Mouse (Mus musculus) 3T3-L1 (cell line): ENCODE data around the gene Hmgb1.
A peak's percentile ranks its signal among the peaks of the same experiment; 100 is the strongest.

Source experiments
- DNase-seq: peaks from one replicate; pipeline ENCODE4 v3.0.0-alpha.2; 2015; ENCODE audit warnings: low read depth, low spot score

Hmgb1 gene

DNA sequence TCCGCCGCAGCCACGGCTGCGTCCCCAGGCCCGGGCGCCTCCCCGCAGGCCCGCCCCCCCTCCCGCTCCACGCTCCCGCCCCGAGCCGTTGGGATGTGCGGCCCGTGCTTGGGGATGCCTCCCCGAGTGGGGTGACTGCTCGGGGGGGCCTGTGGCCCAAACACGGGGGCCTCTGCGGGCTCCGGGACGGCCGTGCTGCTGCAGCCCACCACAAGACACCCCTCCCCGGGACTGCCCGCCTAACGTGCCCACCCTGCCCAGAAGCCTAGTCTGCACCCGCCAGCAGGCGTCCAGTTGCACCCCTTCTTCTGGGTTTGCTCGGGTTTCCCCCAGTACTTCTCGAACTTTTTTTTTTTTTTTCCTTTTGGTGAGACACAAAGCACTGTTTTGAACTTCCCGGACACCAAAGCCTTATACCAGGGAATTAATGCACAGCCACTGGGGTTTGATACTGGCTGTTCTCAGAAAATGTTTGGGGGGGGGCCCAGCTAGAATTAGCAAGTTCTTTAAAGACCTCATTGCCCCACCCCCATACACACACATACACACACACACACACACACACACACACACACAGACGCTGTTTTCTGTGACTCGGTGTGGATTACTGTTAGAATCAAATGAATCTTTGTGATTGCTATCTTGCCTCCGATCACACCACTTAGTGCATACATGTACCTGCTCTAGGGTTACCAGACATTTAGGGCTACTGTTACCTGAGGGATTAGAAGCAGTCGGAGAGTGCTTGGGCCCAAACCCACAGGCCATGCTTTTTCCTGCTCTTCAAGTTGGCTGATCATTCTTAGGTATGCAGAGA is 130.7 kb downstream of the Hmgb1 start:
- DNase-seq: peak; percentile 52

DNA sequence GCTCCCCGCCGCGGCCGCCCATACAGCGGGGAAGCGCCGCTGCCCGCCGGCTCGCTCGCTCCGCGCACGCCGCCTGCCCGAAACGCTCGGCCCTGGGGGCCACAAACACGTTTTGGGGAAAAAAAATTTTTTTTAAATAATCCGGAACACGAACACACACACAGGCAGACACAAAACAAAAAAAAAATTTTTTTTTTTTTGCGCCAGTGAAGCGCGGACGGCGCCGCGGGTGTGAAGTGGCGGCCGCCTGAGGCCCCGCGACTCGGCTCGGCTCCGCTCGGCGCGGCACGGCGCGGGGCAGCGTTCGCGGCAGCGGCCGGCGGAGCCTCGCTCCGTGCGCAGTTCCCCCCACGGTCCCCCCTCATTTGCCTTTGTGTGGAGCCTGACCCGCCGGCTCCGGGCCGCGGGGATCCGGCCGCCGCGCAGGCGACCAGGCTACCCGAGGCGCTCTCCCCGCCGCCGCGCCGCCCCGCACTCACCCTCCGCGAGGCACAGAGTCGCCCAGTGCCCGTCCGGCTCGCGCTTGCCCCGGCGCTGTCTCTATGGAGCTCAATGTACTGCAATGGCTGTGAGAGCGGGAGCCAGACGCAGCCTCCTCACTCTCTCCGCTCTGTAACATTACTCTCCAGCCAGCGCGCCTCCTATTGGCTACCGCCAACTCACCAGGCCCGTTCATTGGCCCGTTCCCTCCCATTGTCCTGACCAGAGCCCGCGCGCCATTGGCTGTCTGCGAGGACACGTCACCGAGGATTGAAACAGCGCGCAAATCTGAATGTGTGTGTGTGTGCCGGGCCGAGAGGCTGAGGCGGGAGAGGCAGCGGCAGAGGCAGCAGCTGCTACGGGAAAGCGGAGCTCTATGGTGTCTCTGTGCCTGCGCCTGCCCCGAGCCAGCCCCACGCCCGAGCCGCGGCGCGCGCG is 131.6 kb downstream of the Hmgb1 start:
- DNase-seq: peak; percentile 100

DNA sequence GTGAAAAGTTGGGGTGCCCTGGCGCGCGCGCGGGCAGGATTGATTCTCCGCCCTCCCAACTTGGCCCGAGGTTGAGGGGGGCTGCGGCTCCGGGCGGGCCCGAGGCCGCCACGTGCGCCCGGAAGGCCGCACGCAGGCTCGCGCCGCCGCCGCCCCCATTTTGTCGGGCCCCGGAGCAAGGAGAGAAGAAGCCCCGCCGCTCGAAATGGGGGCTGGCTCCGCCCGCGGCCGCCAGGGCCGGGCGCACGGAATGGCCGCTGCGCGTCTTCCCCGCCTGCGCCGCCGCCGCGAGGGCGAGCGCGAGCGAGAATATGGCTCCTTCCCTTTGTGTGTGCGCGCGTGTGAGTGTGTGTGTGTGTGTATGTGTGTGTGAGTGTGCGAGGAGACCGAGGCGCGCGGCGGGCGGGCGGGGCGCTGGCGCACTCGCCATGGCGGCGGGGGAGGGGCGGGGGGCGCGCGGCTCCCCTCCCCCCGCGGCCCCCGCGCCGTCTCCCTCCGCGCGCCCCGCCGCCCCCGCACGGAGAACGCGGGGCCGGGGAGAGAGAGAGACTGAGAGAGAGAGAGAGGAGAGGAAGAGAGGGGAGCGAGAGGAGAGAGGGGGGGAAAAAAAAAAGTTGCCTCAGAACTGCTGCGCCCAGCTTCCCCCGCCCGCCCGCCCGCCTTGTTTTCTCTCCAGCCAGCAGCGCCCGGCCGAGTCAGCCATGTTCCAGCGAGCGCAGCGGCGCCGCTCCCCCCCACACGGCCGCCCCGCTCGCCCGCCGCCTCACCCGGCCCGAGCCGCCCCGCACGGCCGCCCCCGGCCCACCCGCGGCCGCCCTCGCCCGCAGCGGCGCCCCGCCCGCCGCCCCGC is 132.5 kb downstream of the Hmgb1 start:
- DNase-seq: peak; percentile 69

DNA sequence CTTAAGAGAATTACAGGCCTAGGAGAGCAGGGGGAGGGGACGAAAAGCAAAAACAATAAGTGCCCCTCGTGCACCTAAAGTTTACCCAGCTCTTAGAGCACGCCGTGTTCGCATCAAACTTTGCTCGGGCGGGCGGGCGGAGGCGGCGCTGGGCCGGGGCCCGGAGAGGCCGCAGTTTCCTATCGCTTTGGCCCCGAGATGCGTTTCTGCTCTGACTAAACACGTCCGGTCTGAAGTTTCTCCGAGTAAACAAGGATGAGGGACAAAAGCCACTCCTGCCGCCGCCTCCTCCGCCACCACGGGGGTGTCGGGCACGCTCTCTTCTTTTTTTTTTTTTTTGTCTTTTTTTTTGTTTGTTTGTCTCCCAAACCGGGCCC is 133.1 kb downstream of the Hmgb1 start:
- DNase-seq: peak; percentile 69

DNA sequence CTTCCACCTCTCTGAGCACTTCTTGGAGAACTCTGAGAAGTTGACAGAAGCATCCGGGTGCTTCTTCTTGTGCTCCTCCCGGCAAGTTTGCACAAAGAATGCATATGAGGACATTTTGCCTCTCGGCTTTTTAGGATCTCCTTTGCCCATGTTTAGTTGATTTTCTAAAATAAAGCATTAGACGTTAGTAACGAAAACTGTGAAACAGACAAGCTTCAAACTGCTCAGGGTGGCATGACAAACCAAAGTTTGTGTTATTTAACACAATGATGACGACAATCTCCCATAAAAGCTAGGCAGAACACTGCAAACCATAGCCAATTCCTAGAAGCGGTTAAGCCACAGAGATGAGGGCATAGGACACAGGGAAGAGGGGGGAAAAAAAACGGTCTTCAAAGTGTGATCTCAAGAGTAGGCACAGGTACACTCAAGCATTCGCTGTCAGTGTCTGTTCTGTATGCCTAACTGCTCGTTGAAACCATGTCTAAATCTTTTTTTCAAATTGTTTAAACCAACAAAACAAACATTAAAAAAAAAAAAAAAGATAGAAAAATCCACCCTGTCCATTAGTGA is 133.6 kb downstream of the Hmgb1 start:
- DNase-seq: peak; percentile 47

DNA sequence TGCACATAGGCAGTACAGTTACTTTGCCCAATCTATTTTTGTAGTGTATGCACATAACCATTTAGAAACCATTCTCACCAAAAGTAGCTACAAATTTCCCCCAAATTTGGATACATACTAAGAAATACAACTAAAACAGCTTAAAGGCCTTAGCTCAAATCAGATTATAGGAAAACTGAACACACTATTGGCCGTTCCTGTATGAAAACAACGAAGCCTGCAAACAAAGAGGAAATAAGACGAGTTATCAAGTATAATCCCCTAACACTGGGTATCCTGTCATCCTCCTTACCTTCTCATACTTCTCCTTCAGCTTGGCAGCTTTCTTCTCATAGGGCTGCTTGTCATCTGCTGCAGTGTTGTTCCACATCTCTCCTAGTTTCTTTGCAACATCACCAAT is 134.9 kb downstream of the Hmgb1 start:
- DNase-seq: no peak

DNA sequence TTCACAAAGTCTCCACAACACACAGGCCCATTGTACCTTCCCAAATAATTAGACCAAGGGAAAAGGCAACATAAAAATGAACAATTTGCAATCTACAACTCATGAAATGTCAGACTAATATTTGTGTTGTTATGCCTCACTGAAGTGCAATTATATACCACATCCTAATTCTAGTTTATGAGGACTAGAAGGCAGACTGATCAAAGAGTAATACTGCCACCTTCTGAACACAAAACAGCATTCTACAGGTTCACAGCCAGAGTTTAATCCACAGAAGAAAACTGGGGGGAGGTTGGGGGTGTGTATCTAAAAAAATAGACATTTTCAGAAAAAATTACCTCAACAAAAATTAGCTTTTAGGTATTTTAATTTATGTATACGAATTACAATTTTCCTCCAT is 135.3 kb downstream of the Hmgb1 start:
- peak; percentile 63 for DNase-seq

DNA sequence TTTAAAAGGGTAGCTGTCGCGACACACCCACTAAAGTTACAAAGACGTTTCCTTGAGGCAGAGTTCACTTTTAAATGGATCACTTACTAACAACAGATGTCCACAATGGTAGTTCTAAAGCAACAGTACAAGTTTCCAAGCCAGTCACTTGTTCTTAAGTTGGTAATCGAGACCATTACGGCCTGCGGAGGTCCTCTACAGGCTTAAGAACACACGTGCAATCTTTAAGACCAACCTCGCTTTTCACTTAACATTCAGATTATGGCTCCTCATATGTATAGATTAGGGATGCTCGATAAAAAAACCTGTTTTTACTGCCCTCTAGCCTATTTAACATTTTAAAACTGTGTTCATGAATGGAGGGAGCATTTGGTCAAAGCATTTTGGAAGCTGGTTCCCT is 137.6 kb downstream of the Hmgb1 start:
- peak; percentile 25 for DNase-seq

DNA sequence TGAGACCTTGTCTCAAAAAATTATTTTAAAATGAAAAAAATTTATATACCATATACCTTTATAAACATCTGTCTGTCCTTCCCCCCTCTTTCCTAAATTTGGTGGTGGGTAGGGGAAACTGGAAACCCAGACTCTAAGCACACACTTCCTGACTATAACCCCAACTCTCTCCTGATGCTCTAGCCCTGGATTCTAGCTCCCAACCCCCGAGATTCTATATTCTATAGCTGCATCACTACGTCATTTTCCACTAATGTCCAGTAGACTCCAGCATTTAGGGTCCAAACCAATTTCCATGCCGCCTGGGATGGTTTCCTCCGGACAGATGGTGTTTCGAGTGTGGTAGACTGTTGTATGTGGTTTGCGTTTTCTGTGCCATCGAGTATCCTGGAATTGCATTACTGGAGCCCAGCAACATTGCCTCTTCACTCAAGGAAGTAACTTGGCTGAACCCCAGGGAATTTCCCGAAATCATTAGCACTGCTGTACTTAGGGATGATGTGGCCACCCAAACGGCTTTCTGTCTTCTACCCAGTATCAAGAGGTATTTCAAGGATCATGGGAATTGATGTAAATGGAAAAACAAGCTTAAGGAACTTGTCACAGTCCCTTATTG is 138.7 kb downstream of the Hmgb1 start:
- DNase-seq: peak; percentile 45

DNA sequence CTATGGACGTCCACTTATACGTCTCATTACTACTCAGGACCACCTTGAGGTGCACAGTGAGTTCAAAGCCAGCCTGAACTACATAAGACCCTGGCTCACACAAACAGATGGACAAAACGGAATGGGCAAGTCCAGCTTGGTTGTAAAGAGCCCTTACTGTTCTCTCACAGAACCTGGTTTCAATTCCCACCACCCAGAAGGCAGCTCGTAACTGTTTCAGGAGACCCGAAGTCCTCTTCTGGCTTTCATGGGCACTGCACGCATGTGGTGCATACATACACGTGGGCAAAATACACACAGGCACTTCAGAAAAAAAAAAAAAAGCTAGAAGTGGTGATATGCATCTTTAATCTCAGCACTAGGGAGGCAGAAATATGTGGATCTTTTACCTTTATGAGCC is 139.2 kb downstream of the Hmgb1 start:
- DNase-seq: peak; percentile 27

DNA sequence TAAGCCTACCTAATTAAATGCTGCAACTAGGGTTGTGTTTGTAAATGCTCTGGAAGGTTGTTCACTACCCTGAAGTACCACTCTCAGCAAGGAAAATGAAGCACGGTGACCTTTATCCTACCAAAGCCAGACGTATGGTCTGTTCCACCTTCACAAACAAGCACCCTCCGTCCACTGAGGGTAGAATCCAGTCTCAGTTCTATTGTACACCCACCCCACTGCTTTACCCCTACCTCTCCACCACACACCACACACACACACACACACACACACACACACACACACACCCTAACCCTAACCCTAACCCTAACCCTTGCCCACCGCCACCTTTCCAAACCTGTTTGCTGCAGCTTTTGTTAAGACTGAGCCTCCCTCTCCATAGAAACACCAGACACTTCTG is 140.2 kb downstream of the Hmgb1 start:
- no peak for DNase-seq

DNA sequence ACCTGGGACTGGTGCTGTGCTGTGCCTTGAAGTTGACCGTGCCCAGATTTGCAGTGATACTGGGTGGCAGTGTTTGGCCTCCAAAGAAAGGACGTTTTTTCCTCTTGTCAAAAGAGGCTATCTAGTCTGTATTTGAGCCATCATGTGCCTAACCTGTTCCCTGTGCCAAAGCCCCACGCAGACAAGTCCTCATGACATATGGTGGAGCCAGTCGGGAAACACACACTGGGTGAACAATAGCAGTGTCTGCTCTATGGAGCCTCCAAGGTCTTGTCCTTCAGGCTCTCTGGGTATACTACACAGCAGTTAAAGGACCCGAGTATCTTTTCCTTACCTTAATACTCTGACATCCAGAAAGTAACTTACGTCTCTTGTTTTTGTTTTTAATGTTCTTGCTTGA is 141.0 kb downstream of the Hmgb1 start:
- no peak for DNase-seq

DNA sequence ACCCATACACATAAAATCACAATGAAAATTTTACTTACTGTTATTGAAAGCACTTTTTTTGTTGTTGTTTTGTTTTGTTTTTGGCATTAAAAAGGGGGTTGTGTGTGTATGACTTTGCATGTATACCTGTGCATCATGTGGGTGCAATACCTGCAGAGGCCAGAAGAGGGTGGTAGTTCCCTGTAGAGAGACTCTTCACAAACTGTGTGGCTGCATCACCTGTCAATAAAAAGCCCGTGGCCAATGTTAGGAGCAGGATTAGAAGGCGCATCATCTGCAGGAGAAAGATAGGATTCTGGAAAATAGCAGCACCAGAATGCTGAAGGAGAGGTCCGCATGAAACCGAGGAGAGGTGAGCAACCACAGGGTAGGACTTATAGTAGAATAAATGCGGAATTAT is 144.5 kb downstream of the Hmgb1 start:
- peak; percentile 69 for DNase-seq

DNA sequence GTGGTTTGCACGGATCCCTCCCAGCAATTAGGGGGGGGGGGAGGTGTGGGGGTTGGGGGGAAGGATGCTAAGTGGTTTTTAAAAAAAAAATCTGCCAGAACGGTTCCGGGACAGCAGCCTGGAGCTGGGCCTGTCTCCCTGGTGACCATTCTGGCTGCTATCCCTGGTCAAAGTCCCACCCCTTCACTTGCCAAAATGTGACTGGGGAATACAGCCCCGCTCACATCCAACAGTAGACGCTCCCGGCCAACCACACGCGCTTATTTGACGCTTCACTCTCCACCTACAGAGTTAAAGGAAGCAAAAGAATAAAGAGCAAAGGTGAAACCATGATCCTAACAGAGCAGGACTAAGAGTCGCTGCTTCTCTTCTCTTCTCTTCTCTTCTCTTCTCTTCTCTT is 146.6 kb downstream of the Hmgb1 start:
- no peak for DNase-seq

DNA sequence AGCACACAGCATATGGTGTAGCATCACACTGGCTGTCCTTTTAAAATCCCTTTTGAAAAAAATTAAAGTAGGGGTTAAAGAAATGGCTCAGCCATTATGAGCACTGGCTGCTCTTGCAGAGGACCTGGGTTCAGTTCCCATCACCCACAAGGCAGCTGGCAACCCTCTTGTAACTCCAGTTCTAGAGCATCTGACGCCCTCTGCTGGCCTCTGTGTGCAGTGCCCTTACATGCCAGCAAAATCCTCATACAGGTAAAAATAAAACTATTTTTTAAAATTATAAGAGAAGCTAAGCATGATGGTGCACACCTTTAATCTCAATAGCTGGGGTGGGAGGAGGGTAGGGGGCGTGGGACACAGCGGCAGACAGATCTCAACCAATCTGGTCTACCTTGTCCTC is 147.4 kb downstream of the Hmgb1 start:
- DNase-seq: no peak

DNA sequence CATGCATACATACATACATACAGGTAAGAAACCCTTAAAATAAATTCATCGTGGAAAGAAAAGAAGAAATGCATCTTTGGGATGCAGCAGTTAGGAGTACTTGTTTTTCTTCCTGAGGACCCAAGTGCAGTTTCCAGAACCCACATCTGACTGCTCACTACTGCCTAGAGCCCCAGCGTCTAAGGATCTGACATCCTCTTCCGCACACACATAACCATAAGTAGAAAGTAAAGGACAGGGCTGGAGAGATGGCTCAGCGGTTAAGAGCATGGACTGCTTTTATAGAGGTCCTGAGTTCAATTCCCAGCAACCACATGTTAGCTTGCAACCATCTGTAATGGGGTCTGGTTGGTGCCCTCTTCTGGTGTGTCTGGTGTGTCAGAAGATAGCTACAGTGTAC is 151.9 kb downstream of the Hmgb1 start:
- no peak for DNase-seq

DNA sequence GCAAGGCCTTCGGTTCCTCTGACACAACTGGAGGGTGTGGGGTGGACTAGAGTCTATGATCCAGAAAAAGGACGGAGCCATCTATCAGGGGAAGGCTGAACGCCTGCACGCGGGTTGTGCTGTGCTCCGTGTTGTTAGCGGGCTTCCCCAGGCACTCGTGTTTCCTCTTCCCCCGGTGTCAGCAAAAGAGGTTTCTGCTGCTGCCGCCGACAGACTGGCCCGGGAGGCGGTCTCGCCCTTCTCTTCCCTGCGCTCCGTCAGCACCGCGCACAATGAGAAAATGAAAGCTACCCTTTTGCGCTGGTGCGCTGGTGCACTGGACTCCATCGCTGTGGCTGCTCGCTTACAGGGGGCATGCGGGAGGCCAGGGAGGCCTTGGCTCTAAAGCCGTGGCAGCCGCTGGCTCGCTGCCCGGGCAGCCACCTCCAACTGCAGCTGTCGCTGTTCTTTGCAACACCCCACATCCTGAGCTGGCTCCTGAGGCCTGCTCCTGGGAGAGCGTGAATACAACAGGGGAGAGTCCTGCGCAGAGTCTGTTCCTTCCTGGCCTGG is 153.0 kb downstream of the Hmgb1 start:
- DNase-seq: peak; percentile 47

DNA sequence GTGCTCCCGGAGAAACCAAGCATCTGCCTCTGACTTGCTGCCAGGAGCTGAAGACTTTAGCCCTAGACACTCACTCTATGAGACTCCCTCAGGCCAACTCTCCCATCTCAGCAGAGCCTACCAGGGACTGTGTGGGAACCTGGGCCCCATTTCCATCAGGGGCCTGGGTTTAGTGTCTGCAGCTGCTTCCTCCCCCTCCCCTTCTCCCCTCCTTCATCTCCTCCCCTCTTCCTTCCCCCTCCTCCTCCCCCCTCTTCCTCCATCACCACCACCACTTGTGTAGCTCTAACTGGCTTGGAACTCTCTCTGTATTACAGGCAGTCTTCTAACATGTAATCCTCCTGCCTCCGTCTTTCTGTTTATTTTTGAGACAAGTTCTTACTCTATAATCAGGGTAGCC is 154.2 kb downstream of the Hmgb1 start:
- DNase-seq: no peak

DNA sequence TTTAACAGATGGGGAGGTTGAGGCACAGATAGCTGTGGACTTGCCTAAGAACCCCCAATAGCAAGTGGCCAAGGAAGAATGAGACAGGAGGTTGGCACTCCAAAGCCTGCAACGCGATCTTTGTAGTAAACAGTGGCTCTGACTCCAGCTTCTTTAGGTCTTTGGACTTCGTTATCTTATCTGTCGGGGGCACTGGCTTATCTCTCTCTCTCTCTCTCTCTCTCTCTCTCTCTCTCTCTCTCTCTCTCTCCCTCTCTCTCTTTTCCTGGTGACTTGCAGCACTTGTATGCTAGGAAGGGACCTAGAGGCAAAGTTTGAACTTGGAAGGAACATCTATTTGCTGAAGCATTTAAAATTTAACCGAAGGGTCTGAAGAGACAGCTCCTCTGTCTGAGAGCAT is 155.9 kb downstream of the Hmgb1 start:
- DNase-seq: no peak

DNA sequence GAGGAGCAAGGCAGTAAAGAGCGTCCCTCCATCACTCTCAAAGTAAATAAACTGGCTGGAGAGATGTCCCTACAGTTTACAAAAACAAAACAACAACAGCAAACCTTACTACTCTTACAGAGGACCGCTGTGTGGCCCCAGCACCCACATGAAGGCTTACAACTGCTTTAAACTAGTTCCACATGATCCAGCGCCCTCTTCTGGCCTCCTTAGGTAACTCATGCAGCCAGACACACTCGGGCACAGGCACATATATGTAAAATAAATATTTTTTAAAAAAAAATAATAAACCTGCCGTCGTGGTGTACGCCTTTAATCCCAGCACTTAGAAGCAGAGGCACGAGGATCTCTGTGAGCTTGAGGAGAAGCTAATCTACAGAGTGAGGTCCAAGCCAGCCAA is 156.9 kb downstream of the Hmgb1 start:
- no peak for DNase-seq

DNA sequence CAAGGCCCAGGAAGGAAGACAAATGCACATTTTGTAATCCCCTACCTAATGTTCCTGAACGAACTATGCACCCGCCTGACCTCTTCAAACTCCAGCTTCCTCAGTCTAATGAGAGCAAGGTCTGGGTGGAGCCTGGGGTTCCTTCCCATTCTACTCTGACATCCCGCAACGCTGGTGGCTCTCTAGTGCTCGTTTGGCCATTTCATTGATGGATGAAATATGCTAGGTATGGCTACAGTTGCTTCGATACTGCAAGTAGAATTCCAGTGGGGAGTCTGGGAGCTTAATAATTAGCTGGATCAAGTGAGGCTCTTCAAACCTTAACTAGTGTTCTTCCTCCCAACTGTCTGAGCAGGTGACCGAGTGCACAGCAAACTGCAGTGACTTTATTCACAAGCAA is 163.2 kb downstream of the Hmgb1 start:
- no peak for DNase-seq
